Comparison of ENCODE assay signal across 14 mouse cellular contexts in the genomic region with DNA sequence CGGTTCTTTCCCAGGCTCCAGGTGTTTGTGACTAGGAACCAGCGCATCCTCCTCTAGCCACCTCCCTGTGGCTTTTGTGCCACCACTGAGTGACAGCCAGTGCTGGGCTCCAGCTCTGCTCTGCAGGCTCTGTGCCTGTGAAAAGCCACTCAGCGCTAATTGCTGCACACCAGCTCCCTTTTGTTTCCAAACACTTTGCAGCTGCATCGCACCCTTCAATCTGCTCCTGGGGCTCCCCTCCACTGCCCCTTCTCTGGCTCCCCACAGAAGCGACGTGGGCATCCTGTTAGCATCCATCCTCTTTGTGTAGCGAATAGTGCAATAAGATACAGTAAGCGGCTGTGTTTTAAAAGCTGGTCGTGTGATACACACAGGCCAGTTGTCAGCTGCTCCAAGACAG.
A peak's percentile ranks its signal among the peaks of the same experiment; 100 is the strongest.
DNase-seq lines count a peak whose midpoint lies in the region; ATAC-seq lines count a peak whose summit lies in the region.
"Had no signal": no experiment of that assay in that cellular context is flagged by ENCODE, and none has a peak within 500 bp of the region (broad histone marks: within the 10 kb centered on the region; RNA-seq: fewer than 3 reads in every experiment).

No protein-coding gene starts in this region.

- 4% methylated on average over 9 of the region's 9 CpGs for WGBS in forebrain, embryonic 15.5 days

- H3K4me3 ChIP-seq in forebrain, embryonic 15.5 days: no peak overlapping the region
- H3K4me3 ChIP-seq: heart, embryonic 15.5 days; limb, embryonic 13.5 days had no signal

- H3K9me3 ChIP-seq in forebrain, embryonic 15.5 days: no peaks in the 10 kb centered on the region
- H3K9me3 ChIP-seq: heart, embryonic 15.5 days; limb, embryonic 13.5 days had no signal

- peak overlapping the region; percentile 21 for H3K4me2 ChIP-seq in forebrain, embryonic 15.5 days (replicated peaks)
- H3K4me2 ChIP-seq: heart, embryonic 15.5 days; limb, embryonic 13.5 days had no signal

- peak; percentile 72 for ATAC-seq in forebrain, embryonic 15.5 days (replicated peaks)
- no peak for ATAC-seq in inflammation-experienced regulatory T-cells, adult 6 months

- H3K4me1 ChIP-seq in forebrain, embryonic 15.5 days: peaks cover 22% of the 10 kb centered on the region

- H3K36me3 ChIP-seq in forebrain, embryonic 15.5 days: no peaks in the 10 kb centered on the region
- H3K36me3 ChIP-seq: heart, embryonic 15.5 days; limb, embryonic 13.5 days had no signal

- DNase-seq in layer of hippocampus, adult 18-20 months (ENCODE audit: low spot score in 2 of 2): peak; percentile 13 to 22
- DNase-seq in layer of hippocampus, adult 11-12 months (ENCODE audit: low spot score): no peak
- DNase-seq in brain, adult 2 months (ENCODE audit: low read depth, low spot score): peak; percentile 59
- DNase-seq in layer of hippocampus, postnatal 14 days (ENCODE audit: low spot score in 2 of 2): peak; percentile 18 to 37
- DNase-seq in B cell, adult 2 months: no peak
- no peak for DNase-seq in lung, postnatal 4 days
- DNase-seq: adrenal gland, postnatal 10 days; cerebellum, postnatal 25 days; lung, adult 18-20 months had no signal

- H3K27me3 ChIP-seq in forebrain, embryonic 15.5 days: no peaks in the 10 kb centered on the region

- H3K9ac ChIP-seq in forebrain, embryonic 15.5 days (replicated peaks): peak overlapping the region; percentile 27
- H3K9ac ChIP-seq: heart, embryonic 15.5 days; limb, embryonic 13.5 days had no signal

- peak overlapping the region; percentile 81 for H3K27ac ChIP-seq in forebrain, embryonic 15.5 days (replicated peaks)
- H3K27ac ChIP-seq: heart, embryonic 15.5 days; limb, embryonic 13.5 days; macrophage had no signal

Comparison
In these comparisons a context has a peak if more than half of its experiments do, and no peak if none do; other contexts are left out.
1. DNase-seq: peak in layer of hippocampus, adult 18-20 months (2 of 2), brain, adult 2 months (single experiment) and layer of hippocampus, postnatal 14 days (2 of 2); none in layer of hippocampus, adult 11-12 months (single experiment), B cell, adult 2 months (0 of 2) and lung, postnatal 4 days (0 of 2).